Mouse (Mus musculus) hindbrain, embryonic 14.5 days (tissue): ENCODE measurements around the gene Gm49321. TPM values are rescaled to one million over a fixed set of nuclear protein-coding genes. Genes with fewer than 3 reads are reported as not detected.

Experiments
- ATAC-seq: fragments of 200-750 bp; cut with Nextera tagmentation; 2 replicates; pipeline ENCODE4 v1.8.0; 2017; ENCODE audit warnings: moderate number of reproducible peaks, mild to moderate bottlenecking, moderate TSS enrichment, moderate library complexity; ENCODE audit not compliant: low FRiP score
- DNase-seq: peaks from one replicate; pipeline ENCODE4 v3.0.0-alpha.2; 2015; ENCODE audit warnings: low spot score
- H3K27ac ChIP-seq: fragments of 300-500 bp; sonication (generic); 2 replicates; pipeline ENCODE4 v1.5.1; 2014; ENCODE audit warnings: mild to moderate bottlenecking, moderate library complexity
- H3K27me3 ChIP-seq: fragments of 300-500 bp; sonication (generic); 2 replicates; pipeline ENCODE4 v1.6.1; 2014; ENCODE audit warnings: mild to moderate bottlenecking, low read length, mixed read lengths; ENCODE audit not compliant: control insufficient read depth, insufficient read depth
- H3K36me3 ChIP-seq: fragments of 300-500 bp; sonication (generic); replicated peaks from 2 replicates; pipeline ENCODE4 v1.6.1; 2014; ENCODE audit not compliant: control insufficient read depth, insufficient read depth
- H3K4me1 ChIP-seq: fragments of 300-500 bp; sonication (generic); replicated peaks from 2 replicates; pipeline ENCODE4 v1.6.1; 2014; ENCODE audit warnings: antibody characterized with exemption, low read length, mixed read lengths; ENCODE audit not compliant: control insufficient read depth, insufficient read depth
- H3K4me2 ChIP-seq: fragments of 300-500 bp; sonication (generic); replicated peaks from 2 replicates; pipeline ENCODE4 v1.6.1; 2014; ENCODE audit warnings: mild to moderate bottlenecking, moderate library complexity
- H3K4me3 ChIP-seq: fragments of 300-500 bp; sonication (generic); replicated peaks from 2 replicates; pipeline ENCODE4 v1.5.1; 2014; ENCODE audit warnings: mild to moderate bottlenecking, low read length
- H3K9ac ChIP-seq: fragments of 300-500 bp; sonication (generic); 2 replicates; pipeline ENCODE4 v1.6.1; 2014
- H3K9me3 ChIP-seq: fragments of 300-500 bp; sonication (generic); 2 replicates; pipeline ENCODE4 v1.6.1; 2016; ENCODE audit warnings: low read length; ENCODE audit not compliant: control insufficient read depth
- WGBS: fragments of 180-500 bp; shearing (Covaris S2); extraction: QIAGEN DNeasy Blood & Tissue Kit; methylation state at CpG from one replicate; pipeline ENCODE4 v1.1.7; 2014; 5-methylcytosine and 5-hydroxymethylcytosine counted together
- polyA plus RNA-seq: library from polyadenylated mRNA; unstranded; fragments of >200 nt; fragmentation: Nextera tagmentation; extraction: Ambion mirVana; gene quantifications from 2 replicates; pipeline ENCODE4 v1.2.1, GENCODE M21; 2014

The Gm49321 gene
- polyA plus RNA-seq, 1 experiment from 2014 or later = 17.4 TPM

- Histone ChIP-seq H3K36me3 (peaks cover 85% of the 10 kb centered on the region), H3K9ac (no peak overlapping the region), H3K4me3 (no peak overlapping the region), H3K9me3 (no peaks in the 10 kb centered on the region), H3K4me2 (no peak overlapping the region), H3K27me3 (no peaks in the 10 kb centered on the region), H3K27ac (no peak overlapping the region), H3K4me1 (no peaks in the 10 kb centered on the region)
- DNase-seq = peak; percentile 45
- WGBS = 62% methylated on average over 5 of the region's 5 CpGs
- no peak for ATAC-seq
Observed at GRCm38 (mm10) chr12:73931274-73931673, 6.2 kb upstream of the Gm49321 start.

GRCm38 (mm10) chr12:73934528-73934927, 2.9 kb upstream of the Gm49321 start:
- 92% methylated on average over 2 of the region's 2 CpGs for WGBS
- H3K4me3 ChIP-seq = no peak overlapping the region
- ATAC-seq = no peak

GRCm38 (mm10) chr12:73939542-73939941, 2.1 kb downstream of the Gm49321 start:
- Histone ChIP-seq H3K27me3 (no peaks in the 10 kb centered on the region), H3K36me3 (peaks cover 87% of the 10 kb centered on the region), H3K4me2 (no peak overlapping the region), H3K4me1 (no peaks in the 10 kb centered on the region), H3K27ac (no peak overlapping the region), H3K9me3 (no peaks in the 10 kb centered on the region), H3K4me3 (no peak overlapping the region), H3K9ac (no peak overlapping the region)
- WGBS = 94% methylated on average over 6 of the region's 6 CpGs
- ATAC-seq = no peak
- no peak for DNase-seq

More at GRCm38 (mm10) chr12:73934528-73934927, 2.9 kb upstream of the Gm49321 start:
- H3K9me3 ChIP-seq = no peaks in the 10 kb centered on the region
- no peaks in the 10 kb centered on the region for H3K27me3 ChIP-seq
- H3K36me3 ChIP-seq = peaks cover 89% of the 10 kb centered on the region
- H3K4me2 ChIP-seq = no peak overlapping the region
- H3K4me1 ChIP-seq = no peaks in the 10 kb centered on the region
- H3K9ac ChIP-seq = no peak overlapping the region
- no peak for DNase-seq
- H3K27ac ChIP-seq = no peak overlapping the region

GRCm38 (mm10) chr12:73948415-73948814, 11.0 kb downstream of the Gm49321 start:
- no peak for ATAC-seq
- Histone ChIP-seq H3K27me3 (no peaks in the 10 kb centered on the region), H3K27ac (no peak overlapping the region), H3K9me3 (no peaks in the 10 kb centered on the region), H3K4me1 (peaks cover 13% of the 10 kb centered on the region), H3K9ac (no peak overlapping the region), H3K4me3 (no peak overlapping the region), H3K36me3 (peaks cover 33% of the 10 kb centered on the region), H3K4me2 (no peak overlapping the region)
- WGBS = 91% methylated on average over 4 of the region's 4 CpGs
- no peak for DNase-seq

GRCm38 (mm10) chr12:73949318-73950058, 12.0 kb downstream of the Gm49321 start:
- no peak overlapping the region for H3K27ac ChIP-seq
- WGBS = 5% methylated on average over 46 of the region's 46 CpGs

GRCm38 (mm10) chr12:73952879-73953278, 15.4 kb downstream of the Gm49321 start:
- Histone ChIP-seq H3K4me3 (peak overlapping the region; percentile 25), H3K4me1 (peaks cover 17% of the 10 kb centered on the region), H3K4me2 (peak overlapping the region; percentile 61), H3K27me3 (no peaks in the 10 kb centered on the region), H3K27ac (no peak overlapping the region), H3K36me3 (peaks cover under 1% of the 10 kb centered on the region; the same call in 1 of the 2 replicates), H3K9me3 (no peaks in the 10 kb centered on the region), H3K9ac (peak overlapping the region; percentile 44)
- peak; percentile 52; the same call in 1 of the 2 replicates for ATAC-seq
- DNase-seq = peak; percentile 66
- WGBS = 7% methylated on average over 15 of the region's 15 CpGs

More at GRCm38 (mm10) chr12:73949318-73950058, 12.0 kb downstream of the Gm49321 start:
- peak overlapping the region; percentile 73 for H3K9ac ChIP-seq
- DNase-seq (peak; percentile 74), ATAC-seq (peak; percentile 89)
- H3K36me3 ChIP-seq = peaks cover 23% of the 10 kb centered on the region
- no peaks in the 10 kb centered on the region for H3K9me3 ChIP-seq
- peak overlapping the region; percentile 45 for H3K4me3 ChIP-seq
- H3K4me1 ChIP-seq = peaks cover 17% of the 10 kb centered on the region
- peak overlapping the region; percentile 83 for H3K4me2 ChIP-seq
- no peaks in the 10 kb centered on the region for H3K27me3 ChIP-seq

DNA sequence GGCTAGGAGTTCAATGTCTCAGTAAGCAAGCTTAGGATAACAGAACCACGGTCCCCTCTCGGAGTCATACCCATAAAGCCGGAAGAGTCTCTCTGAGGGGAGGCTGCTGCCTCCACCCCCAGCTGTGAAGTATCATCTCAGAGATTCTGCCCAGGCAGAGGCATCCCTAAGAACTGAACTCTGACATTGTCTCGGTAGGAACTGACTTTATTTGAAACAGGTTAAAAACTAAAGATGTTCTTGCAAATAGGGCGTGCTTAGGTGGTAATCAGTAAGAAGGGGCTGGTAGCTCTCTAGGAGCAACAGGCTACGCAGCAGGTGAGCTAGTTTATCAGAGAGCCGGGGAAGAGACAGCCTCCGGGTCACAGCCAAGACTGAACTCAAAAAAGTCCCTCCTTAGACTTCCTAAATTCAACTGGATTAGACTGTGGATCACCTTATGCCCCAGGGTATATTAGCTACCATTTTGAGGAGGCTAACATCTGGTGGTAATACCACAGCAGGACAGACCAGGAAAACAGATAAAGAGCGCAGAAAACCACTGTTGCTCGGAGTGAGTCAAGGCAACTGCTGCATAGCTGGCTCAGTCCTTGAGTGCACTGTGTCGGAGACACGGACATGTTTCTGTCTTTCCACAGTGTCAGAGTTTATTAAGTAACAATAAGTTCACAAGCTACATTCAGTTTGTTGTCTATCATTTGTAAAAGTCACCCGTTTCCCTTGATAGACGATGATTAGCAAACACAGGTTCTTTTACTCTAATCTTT, 16.1 kb downstream of the Gm49321 start:
- Histone ChIP-seq H3K27me3 (no peaks in the 10 kb centered on the region), H3K4me1 (peaks cover 17% of the 10 kb centered on the region), H3K36me3 (no peaks in the 10 kb centered on the region), H3K27ac (no peak overlapping the region), H3K9ac (peak overlapping the region; percentile 44), H3K9me3 (no peaks in the 10 kb centered on the region), H3K4me2 (peak overlapping the region; percentile 61), H3K4me3 (peak overlapping the region; percentile 25)
- WGBS = 52% methylated on average over 14 of the region's 14 CpGs
- no peak for ATAC-seq
- no peak for DNase-seq

- H3K9me3 ChIP-seq = no peaks in the 10 kb centered on the region
- H3K4me3 ChIP-seq = no peak overlapping the region
- H3K27me3 ChIP-seq = no peaks in the 10 kb centered on the region
- H3K4me2 ChIP-seq = no peak overlapping the region
- DNase-seq = no peak
- ATAC-seq = no peak
- H3K27ac ChIP-seq = no peak overlapping the region
- no peak overlapping the region for H3K9ac ChIP-seq
- H3K4me1 ChIP-seq = peaks cover 8% of the 10 kb centered on the region
- no peaks in the 10 kb centered on the region for H3K36me3 ChIP-seq
- WGBS = 84% methylated on average over 5 of the region's 5 CpGs
Observed at GRCm38 (mm10) chr12:73954785-73955184, 17.3 kb downstream of the Gm49321 start.

GRCm38 (mm10) chr12:73957676-73958075, 20.2 kb downstream of the Gm49321 start:
- Histone ChIP-seq H3K9ac (no peak overlapping the region), H3K9me3 (no peaks in the 10 kb centered on the region), H3K27ac (no peak overlapping the region), H3K4me2 (no peak overlapping the region), H3K36me3 (no peaks in the 10 kb centered on the region), H3K27me3 (no peaks in the 10 kb centered on the region), H3K4me3 (no peak overlapping the region), H3K4me1 (peaks cover 6% of the 10 kb centered on the region)
- no peak for ATAC-seq
- WGBS = 80% methylated on average over 3 of the region's 3 CpGs
- no peak for DNase-seq
